Mouse (Mus musculus) cerebellum, adult 11 months (tissue): ENCODE measurements around the gene Tepsin.

Experiments used
- DNase-seq: peaks from one replicate; pipeline ENCODE4 v3.0.0; 2022

The Tepsin gene

DNA sequence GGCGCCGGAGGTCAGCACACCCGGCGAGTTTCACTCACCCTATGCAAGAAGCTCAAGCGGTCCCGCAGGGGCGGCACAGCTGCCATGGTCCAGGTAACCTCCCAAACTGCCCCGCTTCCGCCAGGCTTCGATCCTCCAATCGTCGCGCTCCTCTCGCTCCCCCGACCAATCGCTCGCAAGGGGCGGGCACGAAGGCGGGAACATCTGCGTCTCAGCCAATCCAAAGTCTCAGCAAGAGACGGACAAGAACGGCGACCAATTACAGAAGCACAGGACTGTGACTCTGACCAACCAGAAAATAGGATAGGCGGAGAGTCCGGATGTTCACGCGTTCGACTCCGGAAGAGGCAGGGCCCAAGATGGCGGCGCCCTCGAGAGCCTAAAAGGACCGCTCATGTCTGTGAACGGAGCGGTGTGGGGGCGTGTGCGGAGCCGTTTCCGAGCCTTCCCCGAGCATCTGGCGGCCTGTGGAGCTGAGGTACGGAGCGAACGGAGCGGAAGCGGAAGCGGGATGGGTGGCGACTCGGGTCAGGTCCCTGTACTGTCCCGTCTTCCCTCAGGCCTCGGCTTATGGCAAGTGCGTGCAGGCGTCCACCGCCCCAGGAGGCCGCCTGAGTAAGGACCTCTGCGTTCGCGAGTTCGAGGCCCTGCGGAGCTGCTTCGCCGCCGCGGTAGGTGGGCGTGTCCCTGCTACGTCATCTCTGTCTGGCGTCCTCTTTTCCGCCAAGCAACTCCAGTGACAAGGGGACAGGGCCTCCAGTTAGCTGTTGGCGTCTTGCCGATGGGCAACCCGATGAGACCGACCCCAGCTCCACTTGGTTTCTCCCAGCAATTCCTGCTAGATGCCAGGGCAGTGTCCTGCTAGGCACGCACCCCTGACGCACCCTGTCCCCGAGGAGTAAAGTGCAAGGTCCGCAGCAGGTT is at the start of gene Tepsin, which contains the start of gene Ndufaf8:
TSS of gene Tepsin (minus strand) at position 144 of the 924 bp plus-strand sequence.
TSS of gene Ndufaf8 (plus strand) at position 341 of the 924 bp plus-strand sequence.
- peak; percentile 99 for DNase-seq

DNA sequence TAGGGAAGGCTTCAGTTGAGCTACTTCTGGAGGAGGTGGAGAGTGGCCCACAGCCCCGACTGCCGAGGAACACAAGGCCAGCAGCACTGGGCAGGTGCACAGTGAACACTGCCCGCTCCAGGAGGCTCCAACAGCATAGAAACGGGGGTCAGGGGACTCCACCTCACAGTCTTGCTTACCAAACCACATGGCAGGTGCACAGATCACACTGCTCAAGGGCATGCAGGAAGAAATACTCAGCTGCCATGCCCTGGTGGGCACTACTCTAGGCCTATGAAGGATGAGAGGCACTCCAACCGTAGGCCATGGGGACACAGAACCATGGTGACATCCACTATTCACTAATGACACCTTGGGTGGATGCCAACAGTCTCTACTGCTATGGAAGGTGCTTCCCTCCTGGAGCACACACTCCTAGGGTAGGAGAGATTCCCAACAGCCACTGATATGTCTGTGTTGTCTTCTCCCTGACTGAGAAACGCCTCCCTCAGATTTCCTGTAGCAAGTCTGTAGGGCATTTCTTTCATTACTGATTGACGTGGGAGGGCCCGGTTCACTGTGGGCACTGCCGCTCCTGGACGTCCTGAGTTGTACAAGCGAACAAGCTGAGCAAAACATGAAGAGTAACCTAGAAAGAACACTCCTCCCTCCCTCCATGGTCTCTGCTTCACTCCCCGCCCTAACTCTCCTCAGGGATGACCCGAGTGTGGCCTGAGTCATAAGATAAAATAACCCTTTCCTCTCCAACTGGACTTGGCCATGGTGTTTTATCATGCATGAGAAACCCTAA is 45.4 kb upstream of the Tepsin start:
- no peak for DNase-seq

- no peak for DNase-seq
Measured at GRCm38 (mm10) chr11:120142601-120143051, 44.1 kb upstream of the Tepsin start.

- no peak for DNase-seq
Measured at GRCm38 (mm10) chr11:120140255-120140654, 41.7 kb upstream of the Tepsin start.

DNA sequence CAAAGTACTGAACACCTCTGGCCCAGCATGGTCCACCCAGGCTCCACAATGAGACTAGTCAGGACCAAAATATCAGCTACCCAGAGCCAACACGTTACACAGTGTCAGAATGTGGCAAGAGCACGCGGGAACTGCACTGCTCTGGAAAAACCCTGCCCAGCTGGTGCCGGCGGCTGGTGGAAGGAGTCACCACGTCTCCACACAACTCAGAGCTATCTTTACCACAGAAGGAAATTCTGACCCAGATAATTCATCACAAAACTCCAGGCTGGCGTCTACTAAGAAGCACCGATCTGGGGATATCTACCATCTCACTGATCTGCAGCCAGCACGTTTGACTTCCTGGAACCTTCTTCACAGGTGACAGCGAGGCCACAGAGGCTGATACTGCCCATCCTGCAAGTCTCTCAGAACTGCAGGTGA is 40.8 kb upstream of the Tepsin start:
- DNase-seq, result no peak

DNA sequence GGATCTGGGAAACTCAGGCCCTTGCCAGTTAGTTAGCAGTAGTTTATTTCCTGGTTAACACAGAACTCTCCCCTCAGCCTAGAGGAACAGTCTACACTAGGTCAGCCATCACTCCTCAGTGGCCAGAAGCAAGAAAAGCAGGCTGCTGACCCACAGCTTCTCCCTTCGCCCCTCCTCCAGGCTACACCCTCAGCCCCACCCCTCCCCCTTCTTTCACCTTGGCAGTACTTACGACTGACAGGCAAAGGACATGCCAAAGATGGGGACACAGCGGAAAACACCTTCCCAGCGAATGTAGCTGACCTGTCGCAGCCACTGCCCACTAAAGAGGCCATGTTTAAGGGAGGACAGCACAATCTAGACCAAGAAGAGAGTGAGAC is 39.1 kb upstream of the Tepsin start:
- DNase-seq, result no peak

- no peak for DNase-seq
Measured at GRCm38 (mm10) chr11:120136796-120137624, 38.5 kb upstream of the Tepsin start.

GRCm38 (mm10) chr11:120136195-120136594 is 37.7 kb upstream of the Tepsin start:
- DNase-seq, result no peak

DNA sequence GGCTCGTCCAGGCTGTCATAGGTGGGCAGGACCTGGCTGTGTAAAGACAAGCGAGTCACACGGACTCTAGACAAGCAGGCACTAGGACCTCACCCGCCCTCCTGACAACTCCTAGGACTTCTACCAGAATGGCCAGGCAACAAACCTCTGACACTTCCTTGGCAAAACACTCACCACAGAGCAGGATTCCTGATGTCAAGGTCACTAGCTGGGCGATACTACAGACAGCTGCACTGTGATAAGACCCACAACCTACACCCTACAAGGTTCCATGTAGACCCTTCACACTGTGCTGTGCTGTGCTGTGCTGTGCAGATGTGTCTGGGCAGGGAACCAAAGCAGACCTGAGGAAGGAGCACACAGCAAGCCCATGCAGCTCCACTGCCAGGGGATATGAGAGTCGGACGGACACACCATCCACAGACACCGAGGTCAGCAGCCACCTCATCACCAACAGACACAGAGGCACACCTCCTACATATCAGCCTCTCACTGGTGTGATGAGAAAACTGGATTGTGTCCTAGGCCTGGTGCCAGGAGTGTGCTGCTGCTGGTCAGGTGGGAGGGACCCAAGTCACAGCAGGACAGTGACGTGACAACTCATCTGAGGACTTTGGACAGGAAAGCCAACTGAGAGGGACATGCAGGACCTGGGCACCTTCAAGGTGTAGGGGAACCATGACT is 36.5 kb upstream of the Tepsin start:
- no peak for DNase-seq

GRCm38 (mm10) chr11:120134148-120134547 is 35.6 kb upstream of the Tepsin start:
- no peak for DNase-seq

DNA sequence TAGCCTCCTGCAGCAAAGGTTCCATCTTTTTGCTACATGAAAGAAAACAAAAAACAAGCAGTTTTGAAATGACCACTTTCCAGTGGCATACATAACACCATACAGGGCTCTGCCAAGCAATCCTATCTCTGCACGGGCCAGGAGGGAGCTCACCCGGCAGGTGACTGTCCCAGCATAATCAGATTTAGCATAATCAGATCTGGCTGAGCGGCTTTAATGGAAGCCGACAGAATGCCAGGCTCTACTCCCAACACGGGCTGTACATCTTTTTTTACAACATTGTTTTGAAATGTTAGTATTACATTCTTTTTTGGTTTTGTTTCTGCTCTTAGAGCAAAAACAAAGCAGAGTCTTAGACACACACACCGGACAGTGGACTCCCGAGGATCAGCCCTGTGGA is 30.8 kb upstream of the Tepsin start:
- DNase-seq, result no peak

- DNase-seq, result no peak
Measured at GRCm38 (mm10) chr11:120126845-120127244, 28.3 kb upstream of the Tepsin start.

GRCm38 (mm10) chr11:120122126-120122525 is 23.6 kb upstream of the Tepsin start:
- no peak for DNase-seq

- peak; percentile 78 for DNase-seq
Measured at GRCm38 (mm10) chr11:120120642-120121420, 22.3 kb upstream of the Tepsin start.

- DNase-seq, result no peak
Measured at GRCm38 (mm10) chr11:120119936-120120541, 21.5 kb upstream of the Tepsin start.

GRCm38 (mm10) chr11:120119108-120119507 is 20.6 kb upstream of the Tepsin start:
- DNase-seq, result no peak

DNA sequence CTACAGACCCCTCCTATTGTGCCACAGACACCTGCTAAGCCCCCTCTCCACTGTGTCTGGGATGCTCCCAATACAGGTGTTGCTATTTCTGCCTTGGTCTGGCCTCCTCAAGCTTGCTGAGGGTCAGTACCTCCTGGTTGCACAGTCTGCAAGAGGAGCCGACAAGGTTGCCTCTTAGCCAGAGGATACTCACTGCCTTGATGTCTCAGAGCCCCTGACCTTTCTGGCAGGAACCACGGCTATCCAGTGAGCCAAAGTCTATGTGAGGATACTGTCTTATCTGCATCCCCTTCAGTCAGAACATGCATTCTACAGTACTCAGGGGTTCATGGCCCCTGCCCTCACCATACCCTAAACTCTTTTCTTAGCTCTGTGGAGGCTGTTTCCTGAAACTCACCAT is 19.1 kb upstream of the Tepsin start:
- no peak for DNase-seq

DNA sequence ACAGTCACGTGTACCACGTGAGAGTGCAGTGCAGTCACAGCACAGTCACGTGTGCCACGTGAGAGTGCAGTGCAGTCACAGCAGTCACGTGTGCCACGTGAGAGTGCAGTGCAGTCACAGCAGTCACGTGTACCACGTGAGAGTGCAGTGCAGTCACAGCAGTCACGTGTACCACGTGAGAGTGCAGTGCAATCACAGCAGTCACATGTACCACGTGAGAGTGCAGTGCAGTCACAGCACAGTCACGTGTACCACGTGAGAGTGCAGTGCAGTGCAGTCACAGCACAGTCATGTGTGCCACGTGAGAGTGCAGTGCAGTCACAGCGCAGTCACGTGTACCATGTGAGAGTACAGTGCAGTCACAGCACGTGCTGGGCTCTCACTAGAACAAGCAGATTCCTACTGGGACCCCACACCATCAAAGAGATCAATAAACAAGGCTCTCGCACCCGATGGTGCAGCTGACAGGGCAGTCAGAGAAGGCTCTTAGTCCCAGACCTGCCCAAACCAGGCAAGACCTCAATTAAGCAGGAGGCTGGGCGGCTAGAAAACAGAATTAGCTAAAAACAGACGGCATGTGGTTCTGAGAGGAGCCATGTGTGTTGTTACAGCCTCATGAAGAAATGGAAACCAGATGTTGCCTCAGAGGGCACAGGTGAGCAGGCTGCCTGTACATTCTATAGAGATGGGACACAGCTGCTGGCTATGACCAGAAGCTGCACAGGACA is 16.1 kb upstream of the Tepsin start:
- no peak for DNase-seq

DNA sequence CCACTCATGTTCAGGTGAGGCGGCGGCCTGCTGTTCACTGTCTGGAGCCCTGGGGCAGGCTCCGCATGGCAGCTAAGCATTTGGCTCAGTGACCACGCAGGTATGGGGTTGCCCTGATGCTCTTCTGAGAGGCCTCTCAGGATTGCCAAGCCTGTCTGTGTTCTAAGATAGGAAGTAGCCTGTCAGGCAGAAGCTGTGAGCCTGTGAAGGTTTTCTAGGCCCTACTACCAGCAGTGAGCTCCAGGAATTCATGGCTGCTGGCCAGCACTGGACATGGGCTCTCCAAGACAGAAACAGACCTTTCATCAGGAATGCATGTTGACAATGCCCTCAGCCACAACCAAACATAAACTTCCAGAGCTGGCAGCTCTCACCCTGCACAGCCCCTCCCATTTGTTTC is 13.6 kb upstream of the Tepsin start:
- no peak for DNase-seq

DNA sequence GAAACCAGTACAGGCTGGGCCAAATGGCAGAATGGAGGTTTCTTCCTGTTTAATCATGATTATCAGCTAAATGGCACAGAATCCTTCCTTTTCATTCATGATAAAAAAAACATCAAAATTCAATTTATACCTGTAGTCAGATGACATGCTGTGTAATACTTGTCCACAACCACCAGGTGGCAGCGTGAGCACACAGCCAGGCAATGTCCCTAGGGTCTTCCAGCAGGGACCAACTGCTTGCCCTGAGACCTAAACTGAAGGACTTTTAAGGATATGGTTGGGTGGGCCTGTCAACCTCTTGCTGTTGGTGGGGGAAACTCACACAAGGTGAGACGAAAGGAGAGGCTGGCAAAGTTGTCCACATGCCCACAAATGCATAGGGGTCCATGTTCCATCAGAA is 12.5 kb upstream of the Tepsin start:
- no peak for DNase-seq
